Mouse (Mus musculus): ENCODE measurements at regions not wholly inside any gene's neighbourhood (a gene's known extent, or its start where the extent isn't known, plus 50 kb on each side); places are given as distances from the start of the nearest gene placed in this dataset.

DNA sequence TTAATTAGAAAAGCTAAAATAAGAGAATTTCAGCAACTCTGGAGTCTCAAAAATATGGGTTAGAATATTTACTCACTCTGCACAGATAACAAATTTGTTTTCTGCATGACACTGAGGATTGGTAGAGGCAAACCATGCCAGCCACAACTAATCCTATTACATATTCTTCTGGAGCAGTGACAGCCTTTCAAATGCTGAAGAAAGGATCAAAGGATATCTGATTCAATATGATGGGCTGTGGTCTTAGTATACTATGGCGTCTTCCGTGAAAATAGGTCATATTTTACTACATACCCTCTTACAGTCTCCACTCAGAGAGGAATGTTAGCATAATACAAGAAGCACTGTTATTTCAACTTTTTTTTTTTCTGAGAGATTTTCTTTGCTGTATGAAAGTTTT lies 1375.1 kb upstream of the Zeb2 start:
- TF ChIP-seq HCFC1 (IDR thresholded peaks at IDR 0.05; ENCODE audit: low read depth, low read length) (no peak), MAFK (IDR thresholded peaks at IDR 0.05; ENCODE audit: borderline replicate concordance, low read depth, low read length) (no peak)
- no peaks in the 10 kb centered on the region for H3K79me2 ChIP-seq (ENCODE audit: control insufficient read depth, insufficient read depth, low read length, poor library complexity)
- no peak overlapping the region for H3K4me3 ChIP-seq (ENCODE audit: control insufficient read depth in 1 of 2, insufficient read depth in 1 of 2, low read depth in 2 of 2, low read length in 2 of 2)
- H3K9ac ChIP-seq (ENCODE audit: control insufficient read depth, low read depth, low read length, poor library complexity, severe bottlenecking): no peak overlapping the region
- H3K27me3 ChIP-seq (ENCODE audit: control insufficient read depth in 1 of 2, insufficient read depth in 2 of 2, low read length in 2 of 2): no peaks in the 10 kb centered on the region
- no peaks in the 10 kb centered on the region for H3K4me1 ChIP-seq (ENCODE audit: control insufficient read depth in 1 of 2, insufficient read depth in 2 of 2, low read length in 2 of 2)
- H3K27ac ChIP-seq (ENCODE audit: control insufficient read depth, low read depth, low read length): no peak overlapping the region
- H3K36me3 ChIP-seq (ENCODE audit: control insufficient read depth in 1 of 2, insufficient read depth in 2 of 2, low read length in 2 of 2): no peaks in the 10 kb centered on the region
- DNase-seq (ENCODE audit: low read depth, low spot score): no peak
- H3K9me3 ChIP-seq (replicated peaks; ENCODE audit: insufficient read depth, low read length): no peaks in the 10 kb centered on the region

DNA sequence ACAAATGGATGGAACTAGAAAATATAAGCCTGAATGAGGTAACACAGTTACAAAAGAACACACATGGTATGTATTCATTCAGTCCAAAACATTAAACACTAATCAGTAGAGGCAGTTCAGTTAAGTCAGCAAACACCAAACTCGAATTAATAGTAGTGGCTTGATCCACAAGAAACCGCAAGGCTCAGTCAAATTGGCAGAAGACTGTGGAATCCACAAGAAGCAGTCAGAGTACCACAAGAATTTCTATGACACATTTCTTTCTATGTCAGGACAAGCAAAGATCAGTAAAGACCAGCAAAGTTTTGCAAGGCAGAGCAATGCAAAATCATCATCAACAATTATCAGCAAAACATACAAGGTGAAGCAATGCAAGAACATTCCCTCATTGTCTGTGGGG lies 1373.9 kb upstream of the Zeb2 start:
- Histone ChIP-seq H3K4me3 (ENCODE audit: control insufficient read depth in 1 of 2, insufficient read depth in 1 of 2, low read depth in 2 of 2, low read length in 2 of 2) (no peak overlapping the region), H3K27me3 (ENCODE audit: control insufficient read depth in 1 of 2, insufficient read depth in 2 of 2, low read length in 2 of 2) (no peaks in the 10 kb centered on the region), H3K27ac (ENCODE audit: control insufficient read depth, low read depth, low read length) (no peak overlapping the region), H3K36me3 (ENCODE audit: control insufficient read depth in 1 of 2, insufficient read depth in 2 of 2, low read length in 2 of 2) (no peaks in the 10 kb centered on the region), H3K9me3 (replicated peaks; ENCODE audit: insufficient read depth, low read length) (no peaks in the 10 kb centered on the region), H3K79me2 (ENCODE audit: control insufficient read depth, insufficient read depth, low read length, poor library complexity) (no peaks in the 10 kb centered on the region), H3K4me1 (ENCODE audit: control insufficient read depth in 1 of 2, insufficient read depth in 2 of 2, low read length in 2 of 2) (no peaks in the 10 kb centered on the region), H3K9ac (ENCODE audit: control insufficient read depth, low read depth, low read length, poor library complexity, severe bottlenecking) (no peak overlapping the region)
- DNase-seq (ENCODE audit: low read depth, low spot score): no peak
- TF ChIP-seq CHD2 (IDR thresholded peaks at IDR 0.05; ENCODE audit: low read length) (no peak), MAX (IDR thresholded peaks at IDR 0.05; ENCODE audit: low read length) (no peak), ZNF384 (IDR thresholded peaks at IDR 0.05; ENCODE audit: low read depth, low read length) (no peak), SIN3A (IDR thresholded peaks at IDR 0.05; ENCODE audit: low read length) (no peak), POLR2AphosphoS2 (IDR thresholded peaks at IDR 0.05; ENCODE audit: low read length) (no peak), MAFK (IDR thresholded peaks at IDR 0.05; ENCODE audit: borderline replicate concordance, low read depth, low read length) (no peak), MYC (IDR thresholded peaks at IDR 0.05; ENCODE audit: low read depth, low read length) (no peak), ELF1 (IDR thresholded peaks at IDR 0.05; ENCODE audit: low read depth, low read length) (no peak)

DNA sequence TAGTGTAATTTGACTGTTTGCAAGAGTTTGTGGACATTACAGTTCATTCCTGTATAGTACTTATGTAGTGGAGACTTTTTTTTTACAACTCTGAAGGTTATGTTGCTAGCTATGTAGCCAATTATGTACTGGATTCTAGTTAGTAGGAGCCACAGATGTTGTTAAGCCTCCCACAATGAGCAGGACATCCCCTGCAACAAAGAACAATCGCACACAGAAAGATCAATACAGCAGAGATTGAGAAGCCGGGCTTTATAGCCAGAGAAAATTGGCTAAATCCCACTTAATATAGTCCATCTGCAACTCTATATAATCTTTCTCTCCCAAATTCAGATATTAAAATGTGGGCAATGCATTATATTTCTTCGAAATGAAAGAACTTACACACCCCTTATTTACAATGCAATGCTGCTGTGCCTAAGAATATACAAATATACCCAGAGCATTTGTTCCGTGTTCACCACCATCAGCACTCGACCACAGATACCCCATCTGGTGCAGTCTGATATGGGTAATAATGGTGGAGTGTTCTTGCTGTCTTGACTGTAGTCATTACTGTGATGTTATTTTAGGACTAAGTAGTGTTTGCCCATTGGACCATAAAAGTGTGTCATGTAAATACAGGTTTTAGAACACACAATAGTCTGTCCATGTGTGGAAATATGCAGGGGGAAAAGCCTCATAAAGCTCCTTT lies 1351.9 kb upstream of the Zeb2 start:
- H3K4me3 ChIP-seq (ENCODE audit: control insufficient read depth in 1 of 2, insufficient read depth in 1 of 2, low read depth in 2 of 2, low read length in 2 of 2): no peak overlapping the region
- no peak overlapping the region for H3K27ac ChIP-seq (ENCODE audit: control insufficient read depth, low read depth, low read length)
- H3K36me3 ChIP-seq (ENCODE audit: control insufficient read depth in 1 of 2, insufficient read depth in 2 of 2, low read length in 2 of 2): peaks cover 0 to 5% of the 10 kb centered on the region in 2 experiments; a peak in 2 of 4 replicates
- H3K27me3 ChIP-seq (ENCODE audit: control insufficient read depth in 1 of 2, insufficient read depth in 2 of 2, low read length in 2 of 2): no peaks in the 10 kb centered on the region
- no peaks in the 10 kb centered on the region; a peak in 1 of 4 replicates for H3K4me1 ChIP-seq (ENCODE audit: control insufficient read depth in 1 of 2, insufficient read depth in 2 of 2, low read length in 2 of 2)
- H3K9me3 ChIP-seq (replicated peaks; ENCODE audit: insufficient read depth, low read length): no peaks in the 10 kb centered on the region
- no peak overlapping the region for H3K9ac ChIP-seq (ENCODE audit: control insufficient read depth, low read depth, low read length, poor library complexity, severe bottlenecking)
- peak; percentile 20 for DNase-seq (ENCODE audit: low read depth, low spot score)
- H3K79me2 ChIP-seq (ENCODE audit: control insufficient read depth, insufficient read depth, low read length, poor library complexity): no peaks in the 10 kb centered on the region
- TF ChIP-seq USF1 (IDR thresholded peaks at IDR 0.05; ENCODE audit: low read depth, low read length) (no peak), ELF1 (IDR thresholded peaks at IDR 0.05; ENCODE audit: low read depth, low read length) (no peak), ZNF384 (IDR thresholded peaks at IDR 0.05; ENCODE audit: low read depth, low read length) (no peak), CHD1 (IDR thresholded peaks at IDR 0.05; ENCODE audit: low read depth, low read length) (no peak), POLR2A (IDR thresholded peaks at IDR 0.05; ENCODE audit: control insufficient read depth in 1 of 2, insufficient read depth in 1 of 2, low read depth in 1 of 2, low read length in 2 of 2, poor library complexity in 1 of 2) (no peak), ZMIZ1 (IDR thresholded peaks at IDR 0.05; ENCODE audit: low read depth, low read length) (no peak), TAL1 (IDR thresholded peaks at IDR 0.05; ENCODE audit: low read length) (no peak), CTCF (IDR thresholded peaks at IDR 0.05 in 2 of 3, conservative IDR thresholded peaks at IDR 0.05 in 1 of 3; ENCODE audit: control insufficient read depth in 1 of 3, insufficient read depth in 1 of 3, low read depth in 2 of 3, low read length in 3 of 3, poor library complexity in 1 of 3, severe bottlenecking in 1 of 3) (no peak), MAZ (IDR thresholded peaks at IDR 0.05; ENCODE audit: low read depth, low read length) (no peak), SIN3A (IDR thresholded peaks at IDR 0.05; ENCODE audit: low read length) (no peak), UBTF (IDR thresholded peaks at IDR 0.05; ENCODE audit: borderline replicate concordance, insufficient read depth, low read depth, low read length) (no peak), MYC (IDR thresholded peaks at IDR 0.05; ENCODE audit: low read depth, low read length) (no peak)
